8 mouse cellular contexts compared by ENCODE assay signal in genomic region chr5:34288154-34288716, GRCm38 (mm10). TPM values are rescaled to one million over a fixed set of nuclear protein-coding genes. Genes with fewer than 3 reads are reported as not detected.
DNase-seq lines count a peak whose midpoint lies in the region; ATAC-seq and TF ChIP-seq lines count a peak whose summit lies in the region.

Gene Zfyve28, minus strand, starts transcription at chr5:34288449.
Gene Cfap99, plus strand, starts transcription at chr5:34288600.

- peak within 1 kb of the TSS; percentile 40; the same call in 1 of the 2 replicates for H3K9ac ChIP-seq in heart, embryonic 15.5 days
- no peak within 1 kb of the TSS for H3K9ac ChIP-seq in liver, embryonic 12.5 days
- H3K9ac ChIP-seq in neural tube, embryonic 11.5 days (ENCODE audit: low read length): peak within 1 kb of the TSS; percentile 52

- no peak within 1 kb of the TSS for H3K27ac ChIP-seq in heart, embryonic 15.5 days
- no peak within 1 kb of the TSS for H3K27ac ChIP-seq in liver, embryonic 12.5 days
- no peak within 1 kb of the TSS for H3K27ac ChIP-seq in neural tube, embryonic 11.5 days (ENCODE audit: low read depth, low read length)
- H3K27ac ChIP-seq in testis, adult 2 months (ENCODE audit: control insufficient read depth, insufficient read depth, low read depth, low read length): peak within 1 kb of the TSS; percentile 77

- TF ChIP-seq CTCF in testis, adult 2 months (IDR thresholded peaks at IDR 0.05; ENCODE audit: control insufficient read depth, insufficient read depth, insufficient replicate concordance, low read depth, low read length): no peak

- under 1% methylated on average over 80 of the region's 83 CpGs for WGBS in heart, embryonic 15.5 days
- WGBS in liver, embryonic 12.5 days (ENCODE audit: insufficient replicate concordance): under 1% methylated on average over 83 of the region's 83 CpGs
- under 1% methylated on average over 76 of the region's 83 CpGs for WGBS in neural tube, embryonic 11.5 days

- ATAC-seq in heart, embryonic 15.5 days (replicated peaks; ENCODE audit: insufficient number of reproducible peaks, insufficient read depth, low FRiP score, low read depth): peak; percentile 85
- ATAC-seq in liver, embryonic 12.5 days: no peak
- ATAC-seq in neural tube, embryonic 11.5 days (ENCODE audit: insufficient read depth, low FRiP score, low TSS enrichment): peak; percentile 98

- peak within 1 kb of the TSS; percentile 65 for H3K4me3 ChIP-seq in heart, embryonic 15.5 days
- H3K4me3 ChIP-seq in liver, embryonic 12.5 days: peak within 1 kb of the TSS; percentile 57
- peak within 1 kb of the TSS; percentile 68 for H3K4me3 ChIP-seq in neural tube, embryonic 11.5 days (ENCODE audit: low read depth, low read length)
- H3K4me3 ChIP-seq in testis, adult 2 months (ENCODE audit: control insufficient read depth, low read depth, low read length): peak within 1 kb of the TSS; percentile 87

- no peaks in the 10 kb centered on the region for H3K36me3 ChIP-seq in heart, embryonic 15.5 days
- H3K36me3 ChIP-seq in liver, embryonic 12.5 days: no peaks in the 10 kb centered on the region
- no peaks in the 10 kb centered on the region for H3K36me3 ChIP-seq in neural tube, embryonic 11.5 days (ENCODE audit: control insufficient read depth, insufficient read depth, low read length)
- no peaks in the 10 kb centered on the region; the same call in 1 of the 2 replicates for H3K36me3 ChIP-seq in testis, adult 2 months (ENCODE audit: control insufficient read depth, insufficient read depth, low read length)

- H3K4me2 ChIP-seq in heart, embryonic 15.5 days: peak within 1 kb of the TSS; percentile 96
- H3K4me2 ChIP-seq in liver, embryonic 12.5 days: peak within 1 kb of the TSS; percentile 75
- H3K4me2 ChIP-seq in neural tube, embryonic 11.5 days (ENCODE audit: low read depth): peak within 1 kb of the TSS; percentile 74

- DNase-seq in heart, adult 11 months: peak; percentile 98
- no peak for DNase-seq in heart, adult 8-10 months (ENCODE audit: low spot score)
- DNase-seq in fibroblast of lung, adult 2 months (ENCODE audit: low read depth): peak; percentile 35
- DNase-seq in kidney, postnatal 14 days: peak; percentile 74
- peak; percentile 94 for DNase-seq in neural tube, embryonic 11.5 days (ENCODE audit: low spot score)

- peaks cover 59% of the 10 kb centered on the region for H3K27me3 ChIP-seq in heart, embryonic 15.5 days
- H3K27me3 ChIP-seq in liver, embryonic 12.5 days (replicated peaks): peaks cover 93% of the 10 kb centered on the region
- peaks cover 9% of the 10 kb centered on the region for H3K27me3 ChIP-seq in neural tube, embryonic 11.5 days (ENCODE audit: control insufficient read depth, insufficient read depth, low read length)
- H3K27me3 ChIP-seq in testis, adult 2 months (ENCODE audit: control insufficient read depth, insufficient read depth, low read length): no peaks in the 10 kb centered on the region

- H3K9me3 ChIP-seq in heart, embryonic 15.5 days (replicated peaks): no peaks in the 10 kb centered on the region
- no peaks in the 10 kb centered on the region for H3K9me3 ChIP-seq in liver, embryonic 12.5 days (replicated peaks)
- H3K9me3 ChIP-seq in neural tube, embryonic 11.5 days (ENCODE audit: control insufficient read depth, low read length): no peaks in the 10 kb centered on the region

- peak; percentile 77 for TF ChIP-seq POLR2A in testis, adult 2 months (IDR thresholded peaks at IDR 0.05; ENCODE audit: control insufficient read depth, low read depth, low read length)

- peaks cover 24% of the 10 kb centered on the region for H3K4me1 ChIP-seq in heart, embryonic 15.5 days (replicated peaks)
- H3K4me1 ChIP-seq in liver, embryonic 12.5 days: peaks cover 27% of the 10 kb centered on the region
- H3K4me1 ChIP-seq in neural tube, embryonic 11.5 days (ENCODE audit: control insufficient read depth, insufficient read depth, low read length): peaks cover 9% of the 10 kb centered on the region; the same call in 1 of the 2 replicates
- H3K4me1 ChIP-seq in testis, adult 2 months (ENCODE audit: control insufficient read depth, insufficient read depth, low read length): peaks cover 14% of the 10 kb centered on the region

RNA-seq across cellular contexts. Expression of gene Zfyve28, which starts in this region (rescaled TPM):
- 1 to 10 TPM in 2 of 4 experiments, under 1 TPM in 2; 0.57 to 1.1 (median 1.0) TPM for total RNA-seq in heart, adult 8-10 months (2022)
- 0.23 and 0.89 TPM in 2 replicates for polyA plus RNA-seq in heart, embryonic 15.5 days (2015; fragmentation: Nextera tagmentation; extraction: Ambion mirVana)
- 0.16 TPM in 1 of 2 replicates, not detected in the other for polyA plus RNA-seq in liver, embryonic 12.5 days (2016; fragmentation: Nextera tagmentation; extraction: Ambion mirVana)
- polyA plus RNA-seq in neural tube, embryonic 11.5 days (2014; fragmentation: Nextera tagmentation; extraction: Ambion mirVana): 2.2 and 2.6 TPM in 2 replicates
- 2.5 and 3.2 TPM in 2 replicates for polyA plus RNA-seq in testis, adult 2 months (2012; rRNA removed)

RNA-seq across cellular contexts. Expression of gene Cfap99, which starts in this region (rescaled TPM):
- total RNA-seq in heart, adult 8-10 months (2022): not detected
- 0.08 TPM in 1 of 2 replicates, not detected in the other for polyA plus RNA-seq in heart, embryonic 15.5 days (2015; fragmentation: Nextera tagmentation; extraction: Ambion mirVana)
- not detected in 2 replicates for polyA plus RNA-seq in liver, embryonic 12.5 days (2016; fragmentation: Nextera tagmentation; extraction: Ambion mirVana)
- polyA plus RNA-seq in neural tube, embryonic 11.5 days (2014; fragmentation: Nextera tagmentation; extraction: Ambion mirVana): not detected in 2 replicates
- polyA plus RNA-seq in testis, adult 2 months (2012; rRNA removed): 23.1 and 25.7 TPM in 2 replicates

Comparison
In these comparisons a context has a peak if more than half of its experiments do, and no peak if none do; other contexts are left out.
1. RNA of gene Cfap99 (polyA plus RNA-seq): 23.1 to 25.7 TPM in testis, adult 2 months; 0.08 TPM in heart, embryonic 15.5 days, not detected in liver, embryonic 12.5 days and not detected in neural tube, embryonic 11.5 days; every median in the first group is over 10 times any median in the second.
2. Peak in ATAC-seq, H3K4me3 ChIP-seq, H3K9ac ChIP-seq and H3K4me2 ChIP-seq in heart, embryonic 15.5 days; RNA of the genes that start here not detected or under 1 TPM.
3. Peak in every context shown above with its lines, with median percentiles within 50 percentile points of each other: H3K4me2 ChIP-seq and H3K4me3 ChIP-seq.